Mouse (Mus musculus) hindbrain, embryonic 13.5 days (tissue): Measurements from ENCODE around the gene Gm10719. TPM values are rescaled to one million over a fixed set of nuclear protein-coding genes. Genes with fewer than 3 reads are reported as not detected.
"Not testable (repeated sequence)": the region's sequence is repeated elsewhere in the genome, so short reads cannot be mapped to it uniquely, and the experiment has no call there.

Source experiments
- ATAC-seq: fragments of 200-750 bp; cut with Nextera tagmentation; 2 replicates; pipeline ENCODE4 v1.8.0; 2017; ENCODE audit warnings: moderate TSS enrichment; ENCODE audit not compliant: low FRiP score
- H3K27ac ChIP-seq: fragments of 300-500 bp; sonication (generic); 2 replicates; pipeline ENCODE4 v1.5.1; 2015; ENCODE audit warnings: inconsistent platforms, mild to moderate bottlenecking, moderate library complexity
- H3K27me3 ChIP-seq: fragments of 300-500 bp; sonication (generic); 2 replicates; pipeline ENCODE4 v1.6.1; 2015; ENCODE audit warnings: mild to moderate bottlenecking, inconsistent platforms
- H3K36me3 ChIP-seq: fragments of 300-500 bp; sonication (generic); 2 replicates; pipeline ENCODE4 v1.6.1; 2015; ENCODE audit warnings: mild to moderate bottlenecking, inconsistent platforms
- H3K4me1 ChIP-seq: fragments of 300-500 bp; sonication (generic); replicated peaks from 2 replicates; pipeline ENCODE4 v1.6.1; 2015; ENCODE audit warnings: inconsistent platforms
- H3K4me2 ChIP-seq: fragments of 300-500 bp; sonication (generic); 2 replicates; pipeline ENCODE4 v1.6.1; 2015; ENCODE audit warnings: inconsistent platforms, mild to moderate bottlenecking, moderate library complexity
- H3K4me3 ChIP-seq: fragments of 300-500 bp; sonication (generic); 2 replicates; pipeline ENCODE4 v1.5.1; 2015; ENCODE audit warnings: mild to moderate bottlenecking, inconsistent platforms
- H3K9ac ChIP-seq: fragments of 300-500 bp; sonication (generic); 2 replicates; pipeline ENCODE4 v1.6.1; 2015; ENCODE audit warnings: mild to moderate bottlenecking, inconsistent platforms
- H3K9me3 ChIP-seq: fragments of 300-500 bp; sonication (generic); 2 replicates; pipeline ENCODE4 v1.6.1; 2016; ENCODE audit warnings: inconsistent platforms
- WGBS: fragments of 180-500 bp; shearing (Covaris S2); methylation state at CpG from one replicate; pipeline ENCODE4 v1.1.7; 2015; 5-methylcytosine and 5-hydroxymethylcytosine counted together
- microRNA-seq: library from miRNA; unstranded; fragments of <30 nt; microRNA quantifications from one replicate; pipeline ENCODE4, GENCODE M21; 2016
- polyA plus RNA-seq: library from polyadenylated mRNA; unstranded; fragments of >200 nt; fragmentation: Nextera tagmentation; extraction: Ambion mirVana; gene quantifications from 2 replicates; pipeline ENCODE4 v1.2.1, GENCODE M21; 2015

Gm10719 gene
- polyA plus RNA-seq, 1 experiment from 2014 or later = 0.81 TPM

- H3K9ac ChIP-seq, H3K4me3 ChIP-seq, H3K27me3 ChIP-seq, H3K36me3 ChIP-seq, H3K4me1 ChIP-seq, H3K9me3 ChIP-seq, H3K4me2 ChIP-seq, H3K27ac ChIP-seq, ATAC-seq: not testable (repeated sequence)
- WGBS = 63% methylated on average over 13 of the region's 16 CpGs
Observed at GRCm38 (mm10) chr9:3029276-3030000, 12.2 kb downstream of the Gm10719 start.

GRCm38 (mm10) chr9:3030677-3031318 is 13.6 kb downstream of the Gm10719 start:
- 63% methylated on average over 2 of the region's 10 CpGs for WGBS

GRCm38 (mm10) chr9:3034299-3034698 is 17.1 kb downstream of the Gm10719 start, which contains the start of gene Gm17535:
Gm17535 (plus strand) TSS chr9:3034599.
- not testable (repeated sequence) for H3K27ac ChIP-seq, H3K4me2 ChIP-seq, H3K9ac ChIP-seq, H3K27me3 ChIP-seq, H3K4me3 ChIP-seq, H3K9me3 ChIP-seq, H3K36me3 ChIP-seq, ATAC-seq, H3K4me1 ChIP-seq
- 75% methylated on average over 1 of the region's 8 CpGs for WGBS

More at GRCm38 (mm10) chr9:3030677-3031318, 13.6 kb downstream of the Gm10719 start:
- H3K4me1 ChIP-seq, H3K4me3 ChIP-seq, H3K27me3 ChIP-seq, H3K9ac ChIP-seq, H3K9me3 ChIP-seq, H3K4me2 ChIP-seq, H3K36me3 ChIP-seq, H3K27ac ChIP-seq: not testable (repeated sequence)
- ATAC-seq = peak; percentile 43; the same call in 1 of the 2 replicates

- not testable (repeated sequence) for H3K4me2 ChIP-seq, H3K4me1 ChIP-seq, H3K9ac ChIP-seq, H3K27me3 ChIP-seq, H3K9me3 ChIP-seq, ATAC-seq, H3K4me3 ChIP-seq, H3K36me3 ChIP-seq, H3K27ac ChIP-seq
- 79% methylated on average over 8 of the region's 8 CpGs for WGBS
Observed at GRCm38 (mm10) chr9:3036577-3036976, 19.4 kb downstream of the Gm10719 start, which contains the start of gene Gm10715. Gm10715 (plus strand) TSS chr9:3036877.

GRCm38 (mm10) chr9:3038161-3038560 is 21.0 kb downstream of the Gm10719 start:
- not testable (repeated sequence) for H3K36me3 ChIP-seq, H3K4me1 ChIP-seq, H3K27ac ChIP-seq, H3K9ac ChIP-seq, H3K27me3 ChIP-seq, H3K4me2 ChIP-seq, H3K4me3 ChIP-seq, H3K9me3 ChIP-seq, ATAC-seq
- WGBS = 67% methylated on average over 4 of the region's 4 CpGs

Small RNAs within 50 kb of the gene (microRNA-seq; reads per million reads assigned to microRNA genes)
- gene Mir101c = not detected

Other genes starting within 250 kb of the Gm10719 start
- not detected in 2 replicates for gene Gm10722, start 16.5 kb upstream of the Gm10719 start, polyA plus RNA-seq
- gene Gm11168, start 14.1 kb upstream of the Gm10719 start, polyA plus RNA-seq = 0.39 TPM in 1 of 2 replicates, not detected in the other
- 0.47 TPM in 1 of 2 replicates, not detected in the other for gene Gm10721, start 4.3 kb upstream of the Gm10719 start, polyA plus RNA-seq
- gene Gm10720, start 1.8 kb upstream of the Gm10719 start, polyA plus RNA-seq = not detected in 2 replicates
- 1.7 and 2.0 TPM in 2 replicates for gene Gm10718, start 6.1 kb downstream of the Gm10719 start, polyA plus RNA-seq
- gene Gm10717, start 8.0 kb downstream of the Gm10719 start, polyA plus RNA-seq = 1.5 and 2.0 TPM in 2 replicates
- not detected in 2 replicates for gene Gm17535, start 17.2 kb downstream of the Gm10719 start, polyA plus RNA-seq
- not detected in 2 replicates for gene Gm10715, start 19.5 kb downstream of the Gm10719 start, polyA plus RNA-seq